Mouse (Mus musculus): Measurements from ENCODE around the gene Rpl14. TPM values are rescaled to one million over a fixed set of nuclear protein-coding genes. Genes with fewer than 3 reads are reported as not detected.

Rpl14 gene
- polyA plus RNA-seq, 1 experiment from 2014 or later, result 370 TPM

DNA sequence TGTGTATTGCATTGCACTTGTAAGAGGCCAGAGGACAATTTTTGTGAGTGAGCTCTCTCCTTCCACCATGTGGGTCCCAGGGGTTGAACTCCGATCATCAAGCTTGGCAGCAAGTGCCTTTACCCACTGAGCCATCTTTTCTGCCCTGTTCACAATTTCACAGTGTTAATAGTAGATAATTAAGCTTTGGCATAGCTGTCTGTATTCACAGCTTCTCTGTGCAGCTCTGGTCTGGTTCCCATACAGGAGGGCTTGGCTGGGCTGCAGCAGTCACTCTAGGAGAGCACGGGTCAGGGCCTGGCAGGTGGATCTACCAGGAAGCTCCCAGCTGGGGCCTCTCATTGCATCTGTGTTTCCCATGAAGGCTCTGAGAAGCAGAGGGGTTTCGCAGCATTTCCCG is 24.1 kb downstream of the Rpl14 start:
- WGBS, result 71% methylated on average over 4 of the region's 4 CpGs
- no peaks in the 10 kb centered on the region for H3K36me3 ChIP-seq (replicated peaks)
- no peak for ATAC-seq (replicated peaks)
- no peak overlapping the region for H3K4me3 ChIP-seq
- H3K4me1 ChIP-seq, result peaks cover 8% of the 10 kb centered on the region; the same call in 1 of the 2 replicates
- no peak overlapping the region for H3K9ac ChIP-seq
- H3K4me2 ChIP-seq, result no peak overlapping the region
- no peaks in the 10 kb centered on the region for H3K27me3 ChIP-seq (replicated peaks)
- H3K27ac ChIP-seq, result no peak overlapping the region
- no peaks in the 10 kb centered on the region for H3K9me3 ChIP-seq

GRCm38 (mm10) chr9:120601488-120602171 is 30.4 kb downstream of the Rpl14 start:
- Histone ChIP-seq H3K4me1 (peaks cover 28% of the 10 kb centered on the region), H3K4me2 (no peak overlapping the region), H3K9me3 (no peaks in the 10 kb centered on the region), H3K27me3 (replicated peaks) (no peaks in the 10 kb centered on the region), H3K27ac (no peak overlapping the region), H3K9ac (no peak overlapping the region), H3K36me3 (replicated peaks) (no peaks in the 10 kb centered on the region), H3K4me3 (no peak overlapping the region)
- 17% methylated on average over 17 of the region's 17 CpGs for WGBS
- ATAC-seq (replicated peaks), result peak; percentile 60

DNA sequence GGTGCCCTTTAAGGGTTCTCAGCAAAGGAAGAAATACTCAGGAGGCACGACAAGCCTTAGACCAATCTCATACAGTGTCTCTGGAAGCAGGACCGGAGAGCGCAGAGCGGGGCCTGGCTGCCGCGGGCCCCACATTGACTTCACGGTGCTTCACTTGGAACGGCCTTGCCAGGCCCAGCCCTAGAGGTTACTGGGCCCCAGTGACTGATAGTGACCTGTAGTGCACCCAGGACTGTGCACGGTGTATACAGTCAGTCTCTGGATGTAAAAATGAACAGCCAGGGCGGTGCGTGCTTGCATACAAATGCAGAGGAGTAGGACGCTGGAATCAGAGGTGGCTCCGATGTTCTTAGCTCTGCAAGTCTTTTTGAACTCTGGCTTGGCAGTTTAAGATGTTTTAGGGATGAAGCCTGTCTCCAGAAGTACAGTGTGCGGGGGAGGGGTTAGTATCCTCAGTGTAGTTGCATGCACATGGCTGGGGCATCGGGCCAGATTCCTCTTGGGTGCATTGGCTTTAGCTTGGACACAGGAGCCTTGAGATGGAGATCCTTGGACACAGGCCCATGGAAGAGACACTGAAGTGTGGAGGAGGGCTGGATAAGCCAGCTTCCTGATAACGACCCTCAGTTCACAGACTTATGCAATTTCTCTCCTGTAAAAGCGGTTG is 31.1 kb downstream of the Rpl14 start:
- Histone ChIP-seq H3K27ac (peak overlapping the region; percentile 68), H3K9ac (no peak overlapping the region), H3K36me3 (replicated peaks) (no peaks in the 10 kb centered on the region), H3K4me3 (no peak overlapping the region), H3K4me2 (peak overlapping the region; percentile 38), H3K9me3 (no peaks in the 10 kb centered on the region), H3K4me1 (peaks cover 28% of the 10 kb centered on the region), H3K27me3 (replicated peaks) (no peaks in the 10 kb centered on the region)
- peak; percentile 69 for ATAC-seq (replicated peaks)
- WGBS, result 46% methylated on average over 17 of the region's 17 CpGs

DNA sequence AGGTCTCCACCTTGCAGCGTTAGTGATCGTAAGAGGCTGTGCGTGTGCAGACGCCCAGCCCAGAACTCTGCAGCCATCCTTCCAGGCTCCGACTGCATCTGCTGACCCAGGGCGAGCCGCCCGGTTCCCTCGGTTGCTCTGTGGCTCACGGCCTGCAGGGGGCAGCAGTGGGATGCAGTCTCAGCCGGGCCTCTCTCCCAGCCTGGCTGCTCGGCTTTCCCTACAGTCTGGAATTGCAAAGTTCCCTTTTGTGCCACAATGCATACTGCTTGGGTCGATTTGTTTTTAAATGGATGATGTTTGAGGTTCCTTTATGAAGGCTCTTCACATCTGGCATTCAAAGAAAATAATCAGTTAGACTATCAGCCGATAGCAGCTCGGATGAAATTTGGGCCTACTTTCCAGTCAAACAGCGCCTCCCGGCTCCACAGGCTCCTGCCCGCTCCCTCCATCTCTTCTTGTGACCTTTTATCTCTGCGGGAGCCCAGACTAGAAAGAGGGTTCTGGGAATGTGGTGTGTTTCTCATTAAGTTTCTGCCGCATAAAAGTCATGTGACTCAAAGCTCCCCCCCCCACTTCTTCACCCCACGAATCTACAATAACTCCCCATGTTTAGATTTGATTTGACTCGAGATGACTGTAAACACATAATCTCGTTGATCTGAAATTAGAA is 31.7 kb downstream of the Rpl14 start:
- 2% methylated on average over 23 of the region's 23 CpGs for WGBS

DNA sequence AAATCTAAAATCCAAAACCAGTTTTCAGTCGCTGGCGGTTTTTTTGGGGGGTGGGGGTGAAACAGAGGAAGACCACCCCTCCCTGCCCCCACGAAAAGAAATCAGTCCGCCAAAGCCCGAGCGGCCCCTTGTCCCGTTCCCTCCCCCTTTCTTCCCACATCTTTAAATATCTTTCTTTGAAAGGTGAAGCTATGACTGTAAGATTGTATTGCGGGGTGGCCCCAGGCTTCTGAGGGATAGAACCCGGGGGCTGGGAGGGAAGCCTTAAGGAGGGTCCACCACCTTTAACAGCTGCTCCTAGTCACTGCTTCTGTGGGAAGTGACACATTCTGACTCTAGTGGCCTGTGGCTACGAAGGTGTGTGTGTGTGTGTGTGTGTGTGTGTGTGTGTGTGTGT is 32.3 kb downstream of the Rpl14 start:
- no peak for ATAC-seq (replicated peaks)
- Histone ChIP-seq H3K4me2 (peak overlapping the region; percentile 38), H3K9ac (no peak overlapping the region), H3K9me3 (0 out of 2 replicates have a peak, but pooled peaks cover 4% of the 10 kb centered on the region), H3K27ac (peak overlapping the region; percentile 68), H3K4me1 (peaks cover 28% of the 10 kb centered on the region), H3K36me3 (replicated peaks) (no peaks in the 10 kb centered on the region), H3K4me3 (no peak overlapping the region), H3K27me3 (replicated peaks) (no peaks in the 10 kb centered on the region)
- WGBS, result 14% methylated on average over 10 of the region's 10 CpGs

More for the DNA sequence above, 31.7 kb downstream of the Rpl14 start:
- H3K27me3 ChIP-seq (replicated peaks), result no peaks in the 10 kb centered on the region
- H3K27ac ChIP-seq, result peak overlapping the region; percentile 68
- H3K9me3 ChIP-seq, result 0 out of 2 replicates have a peak, but pooled peaks cover 4% of the 10 kb centered on the region
- no peak overlapping the region for H3K9ac ChIP-seq
- H3K36me3 ChIP-seq (replicated peaks), result no peaks in the 10 kb centered on the region
- 0 out of 2 replicates have a peak overlapping the region, but pooled peaks have one; percentile 5 for H3K4me3 ChIP-seq
- peak; percentile 90 for ATAC-seq (replicated peaks)
- H3K4me2 ChIP-seq, result peak overlapping the region; percentile 38
- H3K4me1 ChIP-seq, result peaks cover 28% of the 10 kb centered on the region

GRCm38 (mm10) chr9:120603956-120604355 is 32.7 kb downstream of the Rpl14 start:
- no peak for ATAC-seq (replicated peaks)
- H3K9ac ChIP-seq, result no peak overlapping the region
- H3K36me3 ChIP-seq (replicated peaks), result no peaks in the 10 kb centered on the region
- H3K4me1 ChIP-seq, result peaks cover 28% of the 10 kb centered on the region
- peak overlapping the region; percentile 68 for H3K27ac ChIP-seq
- no peak overlapping the region for H3K4me3 ChIP-seq
- no peaks in the 10 kb centered on the region for H3K27me3 ChIP-seq (replicated peaks)
- 0 out of 2 replicates have a peak overlapping the region, but pooled peaks have one; percentile 38 for H3K4me2 ChIP-seq
- 0 out of 2 replicates have a peak, but pooled peaks cover 4% of the 10 kb centered on the region for H3K9me3 ChIP-seq
- WGBS, result 37% methylated on average over 12 of the region's 12 CpGs

- ATAC-seq (replicated peaks), result no peak
- H3K9ac ChIP-seq, result no peak overlapping the region
- H3K27ac ChIP-seq, result no peak overlapping the region
- no peak overlapping the region for H3K4me3 ChIP-seq
- no peak overlapping the region for H3K4me2 ChIP-seq
- 0 out of 2 replicates have a peak, but pooled peaks cover 4% of the 10 kb centered on the region for H3K9me3 ChIP-seq
- H3K4me1 ChIP-seq, result 0 out of 2 replicates have a peak, but pooled peaks cover 3% of the 10 kb centered on the region
- H3K27me3 ChIP-seq (replicated peaks), result no peaks in the 10 kb centered on the region
- no peaks in the 10 kb centered on the region for H3K36me3 ChIP-seq (replicated peaks)
Measured at GRCm38 (mm10) chr9:120611055-120611454, 39.8 kb downstream of the Rpl14 start.

DNA sequence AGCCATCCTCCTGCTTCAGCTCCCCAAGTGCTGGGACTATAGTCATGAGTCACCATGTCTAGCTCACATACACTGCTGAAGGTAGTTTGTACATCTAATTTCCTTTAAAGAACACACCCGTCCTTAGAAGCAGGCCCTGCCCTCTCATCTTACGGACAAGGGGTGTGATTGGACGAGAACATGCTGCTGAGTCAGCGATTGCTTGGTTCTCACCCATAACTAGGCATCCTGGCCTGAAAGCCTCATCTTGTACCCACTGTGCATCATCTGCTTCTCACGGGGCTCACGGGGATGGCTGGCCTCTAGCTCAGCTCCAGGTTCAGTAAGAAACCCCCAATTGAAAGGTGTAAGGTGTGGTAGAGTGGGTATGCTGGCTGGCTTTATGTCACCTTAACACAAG is 42.8 kb downstream of the Rpl14 start:
- H3K9ac ChIP-seq, result no peak overlapping the region
- no peak overlapping the region for H3K27ac ChIP-seq
- 95% methylated on average over 6 of the region's 6 CpGs for WGBS
- no peaks in the 10 kb centered on the region for H3K36me3 ChIP-seq (replicated peaks)
- H3K4me2 ChIP-seq, result no peak overlapping the region
- no peak for ATAC-seq (replicated peaks)
- H3K27me3 ChIP-seq (replicated peaks), result no peaks in the 10 kb centered on the region
- peaks cover 5% of the 10 kb centered on the region for H3K4me1 ChIP-seq
- H3K4me3 ChIP-seq, result no peak overlapping the region
- H3K9me3 ChIP-seq, result no peaks in the 10 kb centered on the region

- no peak for ATAC-seq (replicated peaks)
- peaks cover 7% of the 10 kb centered on the region; the same call in 1 of the 2 replicates for H3K9me3 ChIP-seq
- H3K36me3 ChIP-seq (replicated peaks), result no peaks in the 10 kb centered on the region
- H3K9ac ChIP-seq, result no peak overlapping the region
- no peak overlapping the region for H3K4me2 ChIP-seq
- no peak overlapping the region for H3K27ac ChIP-seq
- 64% methylated on average over 6 of the region's 6 CpGs for WGBS
- no peak overlapping the region for H3K4me3 ChIP-seq
- no peaks in the 10 kb centered on the region for H3K27me3 ChIP-seq (replicated peaks)
- peaks cover 23% of the 10 kb centered on the region for H3K4me1 ChIP-seq
Measured at GRCm38 (mm10) chr9:120618101-120618500, 46.9 kb downstream of the Rpl14 start.

- H3K4me3 ChIP-seq, result peak overlapping the region; percentile 15
- no peaks in the 10 kb centered on the region for H3K36me3 ChIP-seq (replicated peaks)
- ATAC-seq (replicated peaks), result no peak
- WGBS, result 4% methylated on average over 10 of the region's 10 CpGs
- H3K27ac ChIP-seq, result peak overlapping the region; percentile 86
- peak overlapping the region; percentile 45 for H3K4me2 ChIP-seq
- no peaks in the 10 kb centered on the region for H3K27me3 ChIP-seq (replicated peaks)
- 0 out of 2 replicates have a peak overlapping the region, but pooled peaks have one; percentile 10 for H3K9ac ChIP-seq
- H3K4me1 ChIP-seq, result peaks cover 23% of the 10 kb centered on the region
- H3K9me3 ChIP-seq, result peaks cover 8% of the 10 kb centered on the region; the same call in 1 of the 2 replicates
Measured at GRCm38 (mm10) chr9:120619347-120619708, 48.1 kb downstream of the Rpl14 start.

- Histone ChIP-seq H3K27ac (peak overlapping the region; percentile 86), H3K4me3 (peak overlapping the region; percentile 15), H3K4me2 (peak overlapping the region; percentile 45), H3K9me3 (peaks cover 8% of the 10 kb centered on the region; the same call in 1 of the 2 replicates), H3K9ac (0 out of 2 replicates have a peak overlapping the region, but pooled peaks have one; percentile 10), H3K27me3 (replicated peaks) (no peaks in the 10 kb centered on the region), H3K4me1 (peaks cover 23% of the 10 kb centered on the region), H3K36me3 (replicated peaks) (no peaks in the 10 kb centered on the region)
- peak; percentile 95 for ATAC-seq (replicated peaks)
- WGBS, result 5% methylated on average over 26 of the region's 26 CpGs
Measured at GRCm38 (mm10) chr9:120619709-120620408, 48.6 kb downstream of the Rpl14 start.

- H3K4me3 ChIP-seq, result no peak overlapping the region
- peaks cover 23% of the 10 kb centered on the region for H3K4me1 ChIP-seq
- H3K27ac ChIP-seq, result peak overlapping the region; percentile 86
- 6% methylated on average over 4 of the region's 4 CpGs for WGBS
- H3K36me3 ChIP-seq (replicated peaks), result no peaks in the 10 kb centered on the region
- ATAC-seq (replicated peaks), result no peak
- peaks cover 8% of the 10 kb centered on the region; the same call in 1 of the 2 replicates for H3K9me3 ChIP-seq
- no peak overlapping the region for H3K4me2 ChIP-seq
- H3K27me3 ChIP-seq (replicated peaks), result no peaks in the 10 kb centered on the region
- no peak overlapping the region for H3K9ac ChIP-seq
Measured at GRCm38 (mm10) chr9:120620409-120620745, 49.1 kb downstream of the Rpl14 start.

All from midbrain, embryonic 15.5 days (tissue).